Mouse (Mus musculus) olfactory bulb, adult 2 months (tissue): Measurements from ENCODE around the gene Dchs1. TPM values are rescaled to one million over a fixed set of nuclear protein-coding genes. Genes with fewer than 3 reads are reported as not detected.

Experiments
- H3K27ac ChIP-seq: fragments of 200-500 bp; 2 replicates; pipeline ENCODE4 v1.5.1; 2012; ENCODE audit warnings: low read depth, low read length; ENCODE audit not compliant: insufficient read depth
- H3K4me1 ChIP-seq: fragments of 200-500 bp; 2 replicates; pipeline ENCODE4 v1.6.1; 2012; ENCODE audit warnings: low read length; ENCODE audit not compliant: control insufficient read depth, insufficient read depth
- H3K4me3 ChIP-seq: fragments of 200-500 bp; 2 replicates; pipeline ENCODE4 v1.5.1; 2012; ENCODE audit warnings: mild to moderate bottlenecking, low read depth, low read length, moderate library complexity; ENCODE audit not compliant: insufficient read depth
- CTCF ChIP-seq: fragments of 200-500 bp; IDR thresholded peaks from 2 replicates; pipeline ENCODE4 v1.5.1; 2012; ENCODE audit warnings: low read depth, mild to moderate bottlenecking, low read length, moderate library complexity; ENCODE audit not compliant: insufficient read depth
- POLR2A ChIP-seq: fragments of 200-500 bp; IDR thresholded peaks from 2 replicates; pipeline ENCODE4 v1.6.1; 2012; ENCODE audit warnings: mild to moderate bottlenecking, low read depth, low read length, moderate library complexity; ENCODE audit not compliant: insufficient read depth
- WGBS: fragments of 180-500 bp; shearing (Covaris S2); methylation state at CpG from one replicate; pipeline ENCODE4 v1.1.7; 2018; 5-methylcytosine and 5-hydroxymethylcytosine counted together
- polyA plus RNA-seq: library from polyadenylated mRNA; stranded (reverse); fragments of >200 nt; gene quantifications from 2 replicates; pipeline ENCODE4 v1.2.4, GENCODE M21; 2012; ENCODE audit warnings: low replicate concordance; ENCODE audit not compliant: missing spikeins, insufficient read depth, insufficient read length

The Dchs1 gene
- polyA plus RNA-seq, 1 experiment, result not detected

- peaks cover 4% of the 10 kb centered on the region for H3K4me1 ChIP-seq
- TF ChIP-seq CTCF, result no peak
- no peak for TF ChIP-seq POLR2A
- H3K4me3 ChIP-seq, result peak overlapping the region; percentile 19; the same call in 1 of the 2 replicates
- H3K27ac ChIP-seq, result no peak overlapping the region
- 72% methylated on average over 7 of the region's 7 CpGs for WGBS
Observed at GRCm38 (mm10) chr7:105809836-105810235, 22.4 kb upstream of the Dchs1 start.

- peaks cover 4% of the 10 kb centered on the region for H3K4me1 ChIP-seq
- H3K4me3 ChIP-seq, result no peak overlapping the region
- TF ChIP-seq CTCF, result no peak
- TF ChIP-seq POLR2A, result no peak
- H3K27ac ChIP-seq, result no peak overlapping the region
- 91% methylated on average over 1 of the region's 1 CpGs for WGBS
Observed at GRCm38 (mm10) chr7:105808385-105808784, 20.9 kb upstream of the Dchs1 start.

- TF ChIP-seq CTCF, result no peak
- TF ChIP-seq POLR2A, result no peak
- 65% methylated on average over 2 of the region's 2 CpGs for WGBS
- Histone ChIP-seq H3K27ac (no peak overlapping the region), H3K4me1 (peaks cover 4% of the 10 kb centered on the region), H3K4me3 (no peak overlapping the region)
Observed at GRCm38 (mm10) chr7:105806716-105807115, 19.3 kb upstream of the Dchs1 start.

- no peak for TF ChIP-seq POLR2A
- H3K4me3 ChIP-seq, result no peak overlapping the region
- peaks cover 4% of the 10 kb centered on the region for H3K4me1 ChIP-seq
- no peak overlapping the region for H3K27ac ChIP-seq
- 81% methylated on average over 5 of the region's 5 CpGs for WGBS
Observed at GRCm38 (mm10) chr7:105806125-105806524, 18.7 kb upstream of the Dchs1 start.

- Histone ChIP-seq H3K4me3 (no peak overlapping the region), H3K27ac (no peak overlapping the region), H3K4me1 (no peaks in the 10 kb centered on the region)
- TF ChIP-seq POLR2A (no peak), CTCF (no peak)
Observed at GRCm38 (mm10) chr7:105803428-105803827, 16.0 kb upstream of the Dchs1 start.

GRCm38 (mm10) chr7:105802771-105803170, 15.3 kb upstream of the Dchs1 start:
- H3K4me1 ChIP-seq, result no peaks in the 10 kb centered on the region
- no peak overlapping the region for H3K4me3 ChIP-seq
- no peak for TF ChIP-seq POLR2A
- no peak for TF ChIP-seq CTCF
- whole genome bisulfite sequencing, result 46% methylated on average over 1 of the region's 1 CpGs
- no peak overlapping the region for H3K27ac ChIP-seq

GRCm38 (mm10) chr7:105802312-105802711, 14.9 kb upstream of the Dchs1 start:
- Histone ChIP-seq H3K4me1 (no peaks in the 10 kb centered on the region), H3K4me3 (no peak overlapping the region), H3K27ac (no peak overlapping the region)
- TF ChIP-seq CTCF, result no peak
- TF ChIP-seq POLR2A, result no peak
- 45% methylated on average over 2 of the region's 2 CpGs for WGBS

GRCm38 (mm10) chr7:105796972-105797371, 9.5 kb upstream of the Dchs1 start:
- TF ChIP-seq POLR2A (no peak), CTCF (no peak)
- Histone ChIP-seq H3K27ac (no peak overlapping the region), H3K4me3 (no peak overlapping the region), H3K4me1 (no peaks in the 10 kb centered on the region)
- WGBS, result 98% methylated on average over 3 of the region's 3 CpGs

GRCm38 (mm10) chr7:105795759-105796366, 8.4 kb upstream of the Dchs1 start:
- H3K27ac ChIP-seq, result no peak overlapping the region
- H3K4me1 ChIP-seq, result no peaks in the 10 kb centered on the region
- WGBS, result 31% methylated on average over 7 of the region's 7 CpGs
- no peak for TF ChIP-seq CTCF
- no peak for TF ChIP-seq POLR2A
- H3K4me3 ChIP-seq, result no peak overlapping the region

GRCm38 (mm10) chr7:105793701-105794100, 6.2 kb upstream of the Dchs1 start:
- no peak overlapping the region for H3K27ac ChIP-seq
- no peak overlapping the region for H3K4me3 ChIP-seq
- 64% methylated on average over 7 of the region's 7 CpGs for WGBS
- no peaks in the 10 kb centered on the region for H3K4me1 ChIP-seq
- TF ChIP-seq CTCF (no peak), POLR2A (no peak)
